Mouse (Mus musculus): ENCODE results near the gene Tekt1.
A peak's percentile ranks its signal among the peaks of the same experiment; 100 is the strongest.
"Not testable (repeated sequence)": the region's sequence is repeated elsewhere in the genome, so short reads cannot be mapped to it uniquely, and the experiment has no call there.

Gene Tekt1

DNA sequence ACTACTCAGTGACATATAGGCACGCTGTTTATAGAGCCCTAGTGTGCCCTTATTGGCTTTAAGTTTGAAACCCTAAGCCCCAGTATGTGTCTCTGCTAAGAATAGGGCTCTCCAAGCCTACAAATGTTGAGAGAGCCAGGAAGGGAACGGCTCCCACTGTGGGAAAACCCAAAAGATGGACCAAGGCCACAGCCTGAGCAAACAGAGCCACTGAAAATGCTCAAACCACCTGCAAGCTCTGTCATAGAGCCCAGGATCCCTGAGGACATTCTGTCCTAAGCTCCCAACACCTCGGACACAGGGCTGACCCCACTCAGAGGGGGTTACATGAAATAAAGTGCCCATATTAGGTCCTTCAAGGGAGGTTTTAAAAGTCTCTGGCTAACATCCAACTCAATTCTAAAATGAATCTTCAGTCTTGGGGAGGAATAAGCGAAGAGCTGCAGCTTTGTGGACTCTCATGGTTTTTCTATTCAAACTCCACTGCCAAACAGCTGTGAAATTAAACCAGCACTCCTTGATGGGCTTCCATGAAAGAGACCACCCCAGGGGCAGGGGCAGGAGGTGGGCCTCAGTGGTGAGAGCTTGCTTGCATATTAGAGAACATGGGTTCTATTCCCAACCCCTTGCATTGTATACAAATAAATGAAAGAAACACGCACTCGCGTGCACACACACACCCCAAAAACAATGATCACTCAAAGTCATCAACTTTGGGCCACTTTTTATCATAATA lies 27.3 kb upstream of the Tekt1 start:
- no peak for DNase-seq (ENCODE audit: low read depth)

DNA sequence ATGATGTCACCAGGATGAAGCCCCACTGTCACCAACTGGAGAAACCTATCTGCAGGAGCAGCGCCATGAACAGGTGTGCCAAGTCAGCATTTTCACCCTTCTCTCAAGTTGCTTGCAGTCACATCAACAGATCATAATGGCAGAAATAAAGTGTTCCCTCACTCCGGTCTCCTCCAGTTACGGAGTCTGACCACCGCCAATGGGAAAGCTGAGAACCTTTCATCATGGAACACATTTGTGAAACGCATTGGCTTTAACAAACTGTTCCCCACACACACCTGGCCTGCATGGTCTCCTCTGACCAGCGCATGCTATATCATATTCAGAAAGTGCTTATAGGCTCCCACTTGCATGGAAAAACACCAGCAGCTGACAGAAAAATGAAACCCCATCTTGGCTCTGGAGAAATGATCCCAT lies 25.9 kb upstream of the Tekt1 start:
- no peak for DNase-seq (ENCODE audit: low read depth)

DNA sequence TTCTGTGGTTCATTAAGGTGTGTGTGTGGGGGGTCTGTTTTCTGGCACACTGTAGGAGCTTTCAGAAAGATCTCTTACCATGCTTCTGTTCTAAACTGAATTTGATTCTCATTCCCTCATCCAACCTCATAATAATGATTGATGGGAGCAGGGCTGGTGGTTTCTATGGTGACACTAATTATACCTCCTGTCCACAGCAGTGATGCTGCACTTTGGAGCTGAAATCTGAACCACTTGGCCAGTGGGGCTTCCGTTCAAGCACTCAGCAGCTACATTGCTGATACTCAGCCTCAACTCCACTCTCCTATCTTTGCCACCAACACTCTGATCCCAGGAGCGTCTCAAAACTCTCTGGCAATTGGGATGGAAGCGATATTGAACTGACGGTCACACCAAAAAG lies 17.1 kb upstream of the Tekt1 start:
- no peak for DNase-seq (ENCODE audit: low read depth)

DNA sequence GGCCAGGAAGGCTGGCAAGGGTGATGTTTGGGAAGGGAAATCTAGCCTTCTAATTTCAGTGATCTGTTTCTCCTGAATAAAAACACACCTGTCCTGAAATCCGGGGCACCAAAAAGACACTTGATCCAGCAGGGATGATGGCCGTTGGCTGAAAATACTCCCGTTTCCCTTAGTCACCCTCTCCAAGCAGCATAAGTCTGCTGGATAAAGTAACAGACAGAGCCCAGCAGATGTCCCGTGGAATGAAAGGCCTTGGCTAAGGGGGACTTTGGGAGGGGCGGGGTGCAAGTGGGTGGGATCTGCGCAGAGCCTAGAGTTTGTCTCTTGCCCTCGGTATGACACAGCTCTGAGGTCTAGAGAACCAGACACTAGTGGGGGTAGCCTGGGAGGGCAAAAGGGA lies 16.0 kb upstream of the Tekt1 start:
- no peak for DNase-seq (ENCODE audit: low read depth)

- no peak for DNase-seq (ENCODE audit: low read depth)
Observed at GRCm38 (mm10) chr11:72376562-72376961, 14.3 kb upstream of the Tekt1 start.

DNA sequence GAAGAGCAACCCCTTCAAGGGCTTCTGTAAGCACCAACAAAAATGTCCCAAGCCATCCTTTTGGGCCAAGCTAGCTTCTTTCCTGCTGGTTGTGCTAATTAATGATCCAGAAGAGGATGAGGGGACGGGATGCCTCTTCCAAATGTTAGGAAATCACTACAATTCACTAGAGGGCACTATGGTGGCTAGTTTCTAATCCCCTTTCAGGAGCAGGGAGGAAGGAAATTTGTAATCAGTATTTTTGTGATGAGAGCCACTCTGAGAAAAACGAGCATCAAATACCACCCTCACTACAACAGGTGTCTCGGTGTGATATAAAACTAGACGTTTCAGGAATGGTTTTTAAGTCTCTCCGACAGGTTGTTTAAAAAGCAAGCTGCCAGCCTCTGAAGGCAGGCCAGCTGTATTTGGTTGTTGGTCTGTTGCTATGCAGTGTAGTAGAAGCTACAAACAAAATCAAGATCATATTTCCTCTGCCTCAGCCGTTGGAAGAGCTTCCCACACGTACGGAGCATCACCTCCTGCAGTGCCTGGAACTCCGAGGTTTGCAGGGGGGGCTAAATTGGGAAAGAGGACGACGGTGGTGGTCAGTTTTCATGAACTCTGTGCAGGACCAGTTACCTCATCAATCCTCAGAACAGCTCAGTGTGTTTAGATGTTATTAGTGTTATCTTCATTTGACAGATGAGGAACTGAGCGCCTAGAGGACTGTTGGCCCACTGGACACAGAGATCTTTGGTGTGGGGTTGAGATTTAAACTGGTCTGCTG lies 7.8 kb upstream of the Tekt1 start:
- DNase-seq (ENCODE audit: low read depth), result no peak

GRCm38 (mm10) chr11:72367934-72368674 lies 5.9 kb upstream of the Tekt1 start:
- DNase-seq (ENCODE audit: low read depth), result no peak

- DNase-seq (ENCODE audit: low read depth), result no peak
Observed at GRCm38 (mm10) chr11:72366126-72366525, 3.9 kb upstream of the Tekt1 start.

GRCm38 (mm10) chr11:72364526-72364925 lies 2.3 kb upstream of the Tekt1 start:
- DNase-seq (ENCODE audit: low read depth), result no peak

- DNase-seq (ENCODE audit: low read depth), result peak; percentile 78
Observed at GRCm38 (mm10) chr11:72363523-72364240, 1.4 kb upstream of the Tekt1 start.

DNA sequence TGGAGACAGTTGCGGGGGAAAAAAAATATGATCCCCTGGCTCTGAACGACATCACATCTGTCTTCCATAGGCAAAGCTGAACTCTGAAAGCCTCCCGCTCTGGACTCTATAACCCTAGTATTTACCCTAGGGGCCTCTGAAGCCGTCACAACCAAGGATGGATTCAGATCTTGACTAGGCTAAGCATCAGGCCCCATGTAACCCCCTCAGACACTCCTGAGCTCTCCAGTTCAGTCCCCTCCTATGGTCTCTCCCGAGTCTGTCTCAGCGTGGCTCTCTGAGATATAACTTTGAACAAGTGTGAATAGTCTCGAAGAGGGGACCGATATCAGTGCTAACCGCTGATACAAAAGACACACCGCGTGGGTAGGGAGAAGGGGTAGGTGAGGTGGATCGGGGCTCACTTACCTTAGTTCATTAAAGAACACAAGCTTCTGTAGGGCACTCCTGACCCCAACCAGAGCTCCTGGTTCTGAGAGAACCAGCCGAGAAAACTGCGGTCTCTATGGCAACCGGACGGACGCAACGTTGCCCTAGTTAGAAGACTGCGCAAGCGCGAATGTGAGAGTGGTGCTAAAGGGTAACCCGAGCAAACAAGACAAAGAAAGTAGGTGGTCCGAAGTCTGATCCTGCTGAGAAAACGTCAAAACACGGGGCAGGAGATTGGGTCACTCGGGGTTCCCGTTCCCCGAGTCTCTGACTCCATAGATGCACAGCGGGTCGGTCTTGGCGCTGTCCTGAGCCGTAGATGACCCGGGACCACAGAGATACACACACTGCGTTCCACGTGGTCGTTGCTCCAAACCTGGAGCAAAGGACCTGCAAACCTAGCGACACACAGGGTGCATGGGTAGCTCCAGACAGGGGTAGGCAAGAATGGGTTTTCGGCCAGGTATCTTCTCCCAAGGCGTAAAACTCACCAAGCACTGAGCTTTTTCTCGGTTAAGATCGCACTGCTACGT lies 576 bp downstream of the Tekt1 start:
- no peak for DNase-seq (ENCODE audit: low read depth)

- DNase-seq (ENCODE audit: low read depth), result peak; percentile 50
Observed at GRCm38 (mm10) chr11:72354971-72355728, 7.1 kb downstream of the Tekt1 start.

DNA sequence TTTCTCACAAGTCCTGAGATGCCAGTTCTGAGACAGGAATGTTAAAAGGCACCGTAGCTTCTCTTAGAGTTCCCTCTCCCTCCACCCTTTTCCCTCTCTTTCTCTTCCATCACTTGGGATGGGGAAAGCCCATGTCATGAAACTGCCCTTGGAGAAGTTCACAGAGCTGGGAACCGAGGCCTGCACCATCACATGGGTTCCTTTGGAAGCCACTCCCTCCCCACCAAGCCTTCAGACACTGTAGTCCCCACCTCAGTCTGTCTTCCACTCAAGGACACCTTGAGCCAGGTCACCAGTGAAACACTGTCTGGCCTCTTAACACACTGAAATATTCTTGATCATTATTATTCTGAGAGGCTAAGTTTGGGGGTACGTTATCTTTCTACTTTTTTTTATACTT lies 9.1 kb downstream of the Tekt1 start:
- DNase-seq (ENCODE audit: low read depth), result no peak

GRCm38 (mm10) chr11:72352272-72352671 lies 10.0 kb downstream of the Tekt1 start:
- DNase-seq (ENCODE audit: low read depth), result peak; percentile 33

DNA sequence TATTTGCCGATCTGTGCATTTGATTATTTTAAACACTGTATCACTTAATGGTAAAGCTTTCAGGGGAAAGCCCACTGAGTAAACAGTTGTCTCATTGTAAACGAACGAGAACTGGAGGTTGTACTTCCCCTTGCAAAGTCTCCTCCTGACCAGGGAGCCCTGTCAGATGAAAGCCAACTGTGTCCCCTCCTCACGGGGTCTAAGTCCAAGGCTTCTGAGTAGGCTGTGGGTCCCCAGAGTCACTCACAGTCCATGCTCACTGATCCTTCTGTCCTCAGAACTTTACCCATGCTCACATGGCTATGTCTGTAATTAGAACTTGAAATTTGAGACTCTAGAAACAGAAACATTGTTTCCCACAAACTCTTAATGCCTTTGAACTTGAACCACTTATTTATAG lies 12.6 kb downstream of the Tekt1 start:
- DNase-seq (ENCODE audit: low read depth), result no peak

GRCm38 (mm10) chr11:72349016-72349415 lies 13.2 kb downstream of the Tekt1 start:
- no peak for DNase-seq (ENCODE audit: low read depth)

- no peak for DNase-seq (ENCODE audit: low read depth)
Observed at GRCm38 (mm10) chr11:72348563-72348962, 13.7 kb downstream of the Tekt1 start.

DNA sequence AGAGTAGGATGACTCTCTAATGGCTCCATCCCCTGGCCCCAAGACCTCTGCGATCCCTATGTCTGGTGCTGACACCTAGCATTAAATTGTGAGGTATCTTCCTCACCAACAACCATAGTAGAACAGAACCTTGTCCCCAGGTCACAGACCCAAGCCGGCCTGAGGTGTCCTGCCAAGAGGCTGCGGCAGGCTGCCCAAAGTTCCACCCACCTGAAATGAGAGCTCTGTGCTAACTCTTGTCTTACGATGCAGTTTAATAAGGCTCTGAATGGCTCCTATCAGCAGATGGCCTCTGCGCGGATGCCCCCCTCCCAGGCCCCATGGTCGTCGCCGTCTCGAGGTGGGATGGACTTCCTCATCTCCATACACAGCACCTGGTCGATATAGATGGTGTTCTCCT lies 17.8 kb downstream of the Tekt1 start:
- no peak for DNase-seq (ENCODE audit: low read depth)

- peak; percentile 69 for DNase-seq (ENCODE audit: low read depth)
Observed at GRCm38 (mm10) chr11:72343904-72344303, 18.3 kb downstream of the Tekt1 start.

DNA sequence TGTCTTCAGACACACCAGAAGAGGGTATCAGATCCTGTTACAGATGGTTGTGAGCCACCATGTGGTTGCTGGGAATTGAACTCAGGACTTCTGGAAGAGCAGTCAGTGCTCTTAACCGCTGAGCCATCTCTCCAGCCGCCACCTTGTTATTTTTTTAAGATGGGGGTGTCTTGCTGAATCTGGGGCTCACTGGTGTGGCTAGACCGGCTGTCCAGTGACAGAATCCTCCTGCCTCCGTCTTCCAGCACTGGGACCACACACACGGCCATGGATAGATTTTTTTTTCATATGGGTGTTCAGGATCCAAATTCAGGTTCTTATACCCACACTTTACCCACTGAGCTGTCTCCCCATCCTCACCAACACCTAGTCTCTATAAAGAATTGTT lies 19.0 kb downstream of the Tekt1 start:
- DNase-seq (ENCODE audit: low read depth), result not testable (repeated sequence)
